Mouse (Mus musculus): Measurements from ENCODE around the gene Fermt1. TPM values are rescaled to one million over a fixed set of nuclear protein-coding genes. Genes with fewer than 3 reads are reported as not detected.

Gene Fermt1
- total RNA-seq (2023): not detected

DNA sequence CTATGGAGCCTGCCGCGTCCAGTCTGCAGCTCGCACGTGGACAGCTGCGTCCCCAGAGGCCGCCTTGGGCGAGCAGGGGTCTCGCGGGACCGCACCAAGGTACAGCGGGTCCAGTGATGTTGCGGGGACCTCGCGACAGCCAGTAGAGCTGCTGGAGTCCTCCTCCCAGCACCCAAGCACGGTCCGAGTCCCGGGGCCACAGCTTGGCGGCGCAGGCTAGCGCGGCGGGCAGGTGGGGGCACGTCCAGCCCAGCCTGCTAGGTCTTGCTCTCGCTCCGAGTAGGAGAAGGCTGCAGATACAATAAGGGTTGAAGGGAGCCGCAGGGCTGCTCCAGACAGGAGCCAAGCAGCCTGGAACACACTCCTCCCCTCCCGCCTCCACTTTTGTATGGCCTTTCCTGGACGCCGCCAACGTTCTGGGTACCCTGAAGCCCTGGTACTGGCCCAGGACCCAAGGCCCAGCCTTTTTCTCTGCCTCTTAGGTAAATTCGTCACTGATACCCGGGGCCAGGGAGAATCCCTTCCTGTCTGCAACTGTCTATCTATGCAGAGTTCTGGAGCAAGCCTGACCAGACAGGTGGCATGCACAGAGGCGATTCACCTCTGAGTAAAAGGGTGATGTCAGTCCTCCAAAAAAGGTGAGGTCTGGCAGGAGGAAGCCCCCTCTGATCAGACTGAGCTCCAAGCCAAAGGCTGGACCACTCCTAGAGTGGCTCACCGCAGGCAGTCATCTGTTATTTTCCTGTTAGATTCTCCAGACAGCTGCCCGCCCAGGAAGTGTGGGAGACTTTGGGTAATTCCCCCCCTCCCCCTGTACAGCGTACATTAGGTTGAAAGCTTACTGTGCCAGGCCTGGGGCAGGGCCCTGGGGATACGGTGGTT, at the start of gene Fermt1:
Fermt1 (minus strand) TSS at position 581 of the 882 bp plus-strand sequence.

DNA sequence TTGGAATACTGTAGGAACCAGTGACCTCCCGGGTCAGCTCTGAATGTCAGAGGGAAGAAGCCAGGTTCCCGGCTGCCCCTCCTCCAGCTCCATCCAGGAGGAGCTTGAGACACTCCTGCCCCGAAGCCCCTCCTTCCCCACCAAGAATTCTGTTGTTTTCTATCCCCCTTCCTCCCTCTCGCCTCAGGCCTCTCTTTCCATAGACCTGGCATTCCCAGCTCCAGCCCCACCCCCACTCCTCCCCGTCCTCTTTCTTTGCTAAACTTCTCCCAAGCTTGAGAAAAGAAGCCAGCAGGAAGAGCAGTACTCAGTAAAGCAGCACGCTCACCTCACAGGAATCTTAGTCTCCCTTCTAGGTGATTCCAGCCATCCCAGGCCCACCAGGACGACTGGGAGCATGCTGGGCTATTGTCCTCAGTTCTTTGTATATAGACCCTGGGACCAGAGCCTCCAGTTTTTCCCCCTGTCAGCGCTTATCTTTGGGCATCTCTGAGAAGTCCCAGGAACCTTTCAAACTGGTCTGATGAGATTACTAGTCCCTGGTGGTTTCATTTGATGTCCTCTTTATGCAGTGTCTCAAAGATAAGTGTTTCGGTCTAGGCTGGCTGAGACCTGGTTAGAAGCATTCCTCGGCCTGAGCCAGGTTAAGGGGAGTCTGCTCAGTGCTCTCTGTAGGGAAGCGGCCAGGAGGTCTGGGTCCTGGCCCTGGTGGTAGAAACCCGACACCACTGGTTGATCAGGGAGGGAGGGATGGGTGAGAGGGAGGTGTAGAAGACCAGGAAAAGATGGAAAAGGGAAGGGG, 64.7 kb downstream of the Fermt1 start, which contains the start of gene Lrrn4:
Lrrn4 (minus strand) TSS at position 48 of the 802 bp plus-strand sequence.

Other genes with a start within 250 kb of the Fermt1 start
- not detected for gene Chgb, start 164.6 kb downstream of the Fermt1 start, total RNA-seq (2023)
- gene Trmt6, start 129.9 kb downstream of the Fermt1 start, total RNA-seq (2023): 1 to 10 TPM; 9.3 to 9.7 TPM
- gene Mcm8, start 129.8 kb downstream of the Fermt1 start, total RNA-seq (2023): 1 to 10 TPM; 4.0 to 4.5 TPM
- 1 to 10 TPM; 7.6 to 9.4 TPM for gene Crls1, start 99.2 kb downstream of the Fermt1 start, total RNA-seq (2023)
- under 1 TPM in 1 of 2 experiments, not detected in 1; 0.09 TPM for gene Lrrn4, start 65.0 kb downstream of the Fermt1 start, total RNA-seq (2023)